Mouse (Mus musculus) NIH3T3 (cell line): ENCODE measurements around the gene Lhx6.
"Not testable (repeated sequence)": the region's sequence is repeated elsewhere in the genome, so short reads cannot be mapped to it uniquely, and the experiment has no call there.

Experiments
- DNase-seq: peaks from one replicate; pipeline ENCODE4 v3.0.0-alpha.2; 2012; ENCODE audit warnings: low read depth

Gene Lhx6

DNA sequence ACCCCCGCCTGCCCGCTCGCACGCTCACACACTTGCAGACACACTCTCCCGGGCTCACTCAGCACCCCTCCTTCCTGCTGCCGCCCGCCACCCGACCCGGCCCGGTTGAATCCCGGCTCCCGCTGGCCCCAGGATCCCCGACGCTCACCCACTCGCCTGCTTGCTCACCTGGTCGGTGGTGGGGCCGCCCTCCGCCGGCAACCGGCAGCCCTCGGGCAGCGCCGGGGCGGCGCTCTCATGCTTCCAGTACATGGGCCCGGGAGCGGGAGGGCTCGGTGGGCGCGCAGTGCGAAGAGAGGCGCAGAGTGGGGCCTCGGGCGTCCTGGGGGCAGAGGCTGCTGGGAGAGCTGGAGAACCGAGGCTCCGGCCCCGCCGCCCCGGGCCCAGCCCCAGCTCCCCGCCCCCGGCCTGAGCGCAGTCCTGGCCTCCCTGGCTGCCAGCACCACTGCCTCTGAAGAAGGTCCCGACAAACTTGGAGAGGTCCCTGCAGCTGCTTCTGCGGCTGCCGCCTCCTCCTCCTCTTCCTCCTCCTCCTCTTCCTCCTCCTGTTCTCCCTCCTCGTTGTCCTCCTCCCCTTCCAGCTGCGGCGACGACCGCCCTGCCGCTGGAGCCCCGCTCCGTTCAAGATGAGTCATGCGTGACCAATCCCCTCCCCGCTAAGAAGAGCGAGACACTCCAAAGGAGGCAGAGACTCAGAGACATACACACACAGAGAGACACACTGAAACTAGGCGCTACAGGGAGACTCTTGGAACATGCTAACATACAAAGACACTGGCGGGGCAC is at the start of gene Lhx6:
Lhx6 (minus strand) TSS at position 453 of the 786 bp plus-strand sequence.
- peak; percentile 62 for DNase-seq

DNA sequence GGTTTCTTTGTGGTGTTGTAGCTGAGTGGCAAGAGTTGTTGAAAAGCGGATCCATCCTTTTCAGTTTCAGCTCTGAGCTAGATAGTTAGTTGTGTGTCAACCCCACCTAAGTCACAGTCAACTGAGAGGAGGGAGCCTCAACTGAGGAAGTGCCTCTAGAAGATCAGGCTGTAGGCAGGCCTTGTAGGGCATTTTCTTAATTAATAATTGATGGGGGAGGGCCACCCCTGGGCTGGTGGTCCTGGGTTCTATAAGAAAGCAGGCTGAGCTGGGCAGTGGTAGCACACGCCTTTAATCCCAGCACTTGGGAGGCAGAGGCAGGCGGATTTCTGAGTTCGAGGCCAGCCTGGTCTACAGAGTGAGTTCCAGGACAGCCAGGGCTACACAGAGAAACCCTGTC is 47.2 kb upstream of the Lhx6 start:
- not testable (repeated sequence) for DNase-seq

DNA sequence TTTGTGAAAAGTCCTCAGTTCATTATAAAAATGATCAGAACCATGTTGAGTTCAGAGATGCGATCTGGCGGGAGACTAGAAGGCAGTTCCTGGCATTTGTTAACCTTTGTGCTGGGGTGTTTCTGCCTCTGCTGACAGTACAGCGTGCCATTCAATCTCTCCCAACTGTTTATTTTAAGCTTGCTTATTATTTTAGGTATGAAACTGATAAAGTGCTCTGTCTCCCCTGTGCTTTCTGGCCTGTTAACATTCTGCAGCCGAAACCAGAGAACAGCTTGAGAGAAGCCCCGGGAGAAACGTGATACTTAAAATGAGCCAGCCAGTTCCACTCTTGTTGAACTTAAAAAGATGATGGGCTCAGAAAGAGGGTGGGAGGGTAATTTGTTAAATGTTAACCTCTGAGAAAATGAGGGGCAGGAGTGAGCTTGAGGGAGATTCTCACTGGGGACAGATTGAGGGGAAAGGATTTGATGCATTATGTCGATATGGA is 43.7 kb upstream of the Lhx6 start:
- DNase-seq = no peak

DNA sequence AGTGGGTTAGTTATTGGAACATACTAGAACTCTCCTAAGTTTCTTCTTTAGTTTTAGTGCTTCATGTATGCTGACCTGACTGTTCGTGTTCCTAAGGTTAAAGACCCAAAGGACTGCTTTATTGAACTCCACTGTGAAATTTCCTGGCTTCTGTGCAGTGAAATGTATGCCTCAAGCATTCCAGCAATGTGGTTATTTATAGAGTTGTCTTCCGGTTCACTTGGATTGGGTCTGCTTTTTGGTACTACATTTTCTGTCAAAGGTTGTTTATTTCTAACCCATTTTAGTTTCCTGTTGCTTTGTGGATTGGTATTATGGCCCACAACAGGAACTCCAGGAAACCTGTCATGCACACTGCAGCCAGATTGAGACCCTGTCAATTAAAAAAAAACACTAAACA is 33.9 kb upstream of the Lhx6 start:
- no peak for DNase-seq

- peak; percentile 94 for DNase-seq
Observed at GRCm38 (mm10) chr2:36136300-36136941, 31.2 kb upstream of the Lhx6 start, which contains the start of the genes Mrrf and Rbm18. Gene Mrrf, plus strand, starts transcription at chr2:36136389. Gene Rbm18, minus strand, starts transcription at chr2:36136773.

GRCm38 (mm10) chr2:36135887-36136286 is 30.7 kb upstream of the Lhx6 start:
- no peak for DNase-seq

GRCm38 (mm10) chr2:36129051-36129450 is 23.8 kb upstream of the Lhx6 start:
- DNase-seq = no peak

- DNase-seq = no peak
Observed at GRCm38 (mm10) chr2:36127973-36128372, 22.8 kb upstream of the Lhx6 start.

- DNase-seq = no peak
Observed at GRCm38 (mm10) chr2:36126795-36127429, 21.7 kb upstream of the Lhx6 start.

- DNase-seq = peak; percentile 9
Observed at GRCm38 (mm10) chr2:36112632-36113031, 7.4 kb upstream of the Lhx6 start.

GRCm38 (mm10) chr2:36108615-36109014 is 3.4 kb upstream of the Lhx6 start:
- DNase-seq = no peak

GRCm38 (mm10) chr2:36104436-36104955 is 712 bp downstream of the Lhx6 start:
- DNase-seq = peak; percentile 46

GRCm38 (mm10) chr2:36103555-36104367 is 1.4 kb downstream of the Lhx6 start:
- DNase-seq = no peak

- DNase-seq = no peak
Observed at GRCm38 (mm10) chr2:36103069-36103554, 2.1 kb downstream of the Lhx6 start.

- DNase-seq = no peak
Observed at GRCm38 (mm10) chr2:36102559-36102946, 2.7 kb downstream of the Lhx6 start.

DNA sequence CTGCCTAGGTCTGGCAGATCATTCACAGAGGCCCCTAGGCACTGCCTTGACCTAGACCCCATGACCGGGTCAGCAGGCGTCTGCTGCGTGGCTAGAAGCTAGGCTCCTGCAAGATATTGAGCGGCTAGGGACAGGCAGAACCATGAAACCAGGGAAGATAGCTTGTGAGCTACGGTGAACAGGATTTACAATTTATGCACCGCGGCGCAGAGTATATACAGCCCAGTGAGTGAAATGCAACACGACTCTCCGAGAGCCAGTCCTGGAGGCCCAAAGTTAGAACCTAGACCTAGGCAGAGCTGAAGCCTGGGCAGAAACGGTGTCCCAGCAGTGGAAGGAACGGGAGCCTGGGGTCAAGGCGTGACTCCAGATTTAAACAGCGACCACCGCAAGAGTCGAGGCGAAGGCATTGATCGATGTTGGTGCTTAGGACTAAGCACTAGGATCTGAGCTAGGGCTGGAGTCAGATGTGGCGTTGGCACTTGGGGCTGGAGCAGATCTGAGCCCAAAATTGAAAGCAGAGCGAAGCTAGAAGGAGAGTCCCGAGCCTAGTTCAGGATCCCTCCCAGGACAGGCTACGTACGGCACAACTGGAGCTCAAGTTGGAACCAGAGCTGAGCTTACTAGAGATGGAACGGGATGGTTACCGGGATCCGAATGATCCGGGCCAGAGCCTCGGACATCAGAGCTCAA is 3.2 kb downstream of the Lhx6 start:
- no peak for DNase-seq

- peak; percentile 68 for DNase-seq
Observed at GRCm38 (mm10) chr2:36099739-36100138, 5.5 kb downstream of the Lhx6 start.

- no peak for DNase-seq
Observed at GRCm38 (mm10) chr2:36098021-36098420, 7.2 kb downstream of the Lhx6 start.

DNA sequence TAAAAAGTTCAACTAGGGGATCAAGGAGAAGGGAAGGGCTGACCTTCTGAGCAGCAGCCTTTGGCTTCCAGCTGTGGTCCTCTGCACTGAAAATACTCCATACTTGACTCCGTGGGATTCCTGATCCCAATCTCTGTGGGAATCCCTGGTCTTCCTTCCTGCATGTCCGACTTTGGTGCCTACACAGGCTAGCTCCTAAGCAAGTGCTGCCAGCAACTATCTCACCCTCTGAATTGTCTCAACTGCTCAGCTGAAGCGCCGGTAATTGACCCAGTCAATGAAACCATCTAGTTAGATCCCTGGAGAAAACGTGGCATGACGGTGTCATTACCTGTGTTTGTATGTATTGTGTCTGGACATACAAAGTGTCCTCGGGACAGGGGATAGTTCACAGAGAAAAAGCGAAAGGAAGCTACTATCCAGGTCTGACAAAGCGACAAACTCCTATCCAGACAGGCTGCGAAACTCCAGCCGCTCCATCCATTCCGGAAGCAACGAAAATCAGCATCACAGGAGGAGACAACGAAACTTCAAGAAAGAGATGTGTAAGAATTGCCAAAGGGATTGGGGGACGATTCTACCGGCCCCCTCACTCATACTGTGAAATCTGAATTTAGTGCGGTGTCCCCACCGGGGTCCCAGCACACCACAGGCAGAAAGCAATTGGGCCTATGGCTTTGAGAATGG is 7.9 kb downstream of the Lhx6 start:
- no peak for DNase-seq

DNA sequence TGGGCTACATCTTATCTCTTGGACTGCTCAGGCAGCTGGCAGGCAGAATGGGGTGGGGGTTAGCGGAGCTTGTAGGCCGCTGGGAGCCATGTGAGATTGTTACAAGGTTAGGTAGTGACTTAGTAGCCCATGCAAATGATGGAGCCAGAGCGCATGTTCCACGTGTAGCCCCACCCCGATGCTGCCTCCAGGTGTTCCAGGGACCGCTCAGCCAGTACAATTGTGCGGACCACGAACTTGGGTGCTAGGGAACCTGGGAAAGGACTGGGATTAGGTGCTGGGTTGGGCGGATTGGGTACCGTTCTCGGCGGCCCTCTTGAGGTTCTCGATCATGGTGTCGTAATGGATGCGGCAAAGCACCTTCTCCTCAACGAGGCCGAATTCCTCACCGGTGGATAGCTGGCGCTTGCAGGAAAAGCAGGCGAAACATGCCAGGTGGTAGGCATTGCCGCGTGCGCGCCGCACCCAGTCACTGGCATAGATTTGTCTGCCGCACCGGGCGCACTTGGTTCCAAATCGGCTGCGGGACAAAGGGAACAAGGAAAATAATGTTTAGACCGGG is 11.2 kb downstream of the Lhx6 start:
- no peak for DNase-seq
